Mouse (Mus musculus): Measurements from ENCODE around the gene P2rx4. TPM values are rescaled to one million over a fixed set of nuclear protein-coding genes. Genes with fewer than 3 reads are reported as not detected.

P2rx4 gene
- polyA plus RNA-seq, 1 experiment from 2014 or later: 12.4 TPM

DNA sequence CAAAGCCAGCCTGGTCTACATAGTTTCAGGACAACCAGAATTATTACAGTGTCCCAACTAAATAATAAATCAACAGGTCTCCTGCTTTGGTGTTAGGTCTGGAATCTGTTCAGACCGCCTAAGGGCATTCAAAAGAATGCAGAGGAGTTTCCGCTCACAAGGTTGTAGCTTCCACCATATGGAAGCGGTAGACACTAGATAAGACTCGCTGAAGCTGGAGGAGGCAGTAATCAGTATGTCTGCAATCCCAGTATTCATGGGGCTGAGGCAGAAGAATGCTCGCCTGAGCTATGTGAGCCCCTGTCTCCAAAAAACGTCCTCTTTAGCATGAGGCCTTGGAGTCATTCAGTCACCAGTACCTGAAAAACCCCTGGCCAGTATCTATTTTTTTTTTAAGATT is 1.5 kb downstream of the P2rx4 start:
- Histone ChIP-seq H3K27me3 (ENCODE audit: control insufficient read depth, insufficient read depth, low read length) (no peaks in the 10 kb centered on the region), H3K9me3 (ENCODE audit: control insufficient read depth, low read length) (no peaks in the 10 kb centered on the region), H3K27ac (ENCODE audit: low read depth, low read length) (no peak overlapping the region), H3K4me1 (replicated peaks; ENCODE audit: control insufficient read depth, insufficient read depth, low read length) (no peaks in the 10 kb centered on the region; the same call in 1 of the 2 replicates), H3K4me2 (replicated peaks; ENCODE audit: low read depth, low read length) (no peak overlapping the region), H3K4me3 (ENCODE audit: low read depth, low read length) (no peak overlapping the region), H3K36me3 (ENCODE audit: control insufficient read depth, insufficient read depth, low read length) (no peaks in the 10 kb centered on the region), H3K9ac (ENCODE audit: low read depth, low read length) (no peak overlapping the region)
- ATAC-seq (ENCODE audit: low FRiP score) (no peak), DNase-seq (ENCODE audit: low spot score) (no peak)
- WGBS: 92% methylated on average over 6 of the region's 6 CpGs

DNA sequence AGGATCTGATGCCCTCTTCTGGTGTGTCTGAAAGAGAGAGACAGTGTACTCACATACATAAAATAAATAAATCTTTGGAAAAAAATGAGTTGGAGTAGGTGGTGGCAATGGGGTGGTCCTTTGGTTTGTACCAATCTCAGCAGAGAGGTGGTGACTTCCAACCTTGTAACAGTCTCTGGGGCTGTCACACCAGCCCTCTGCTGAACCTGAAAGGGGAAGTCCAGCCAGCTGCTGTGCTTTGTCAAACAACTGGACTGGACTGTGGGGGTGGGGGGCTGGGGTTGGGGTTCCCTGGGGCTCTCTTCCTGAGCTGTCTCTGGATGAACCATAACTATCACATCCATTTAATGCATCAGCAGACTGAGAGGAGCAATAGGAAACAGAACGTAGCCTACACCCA is 8.4 kb downstream of the P2rx4 start:
- H3K36me3 ChIP-seq (ENCODE audit: control insufficient read depth, insufficient read depth, low read length): no peaks in the 10 kb centered on the region
- no peak for DNase-seq (ENCODE audit: low spot score)
- H3K9ac ChIP-seq (ENCODE audit: low read depth, low read length): no peak overlapping the region
- H3K4me1 ChIP-seq (replicated peaks; ENCODE audit: control insufficient read depth, insufficient read depth, low read length): no peaks in the 10 kb centered on the region
- no peak overlapping the region for H3K27ac ChIP-seq (ENCODE audit: low read depth, low read length)
- H3K4me2 ChIP-seq (replicated peaks; ENCODE audit: low read depth, low read length): no peak overlapping the region
- 94% methylated on average over 1 of the region's 1 CpGs for WGBS
- H3K9me3 ChIP-seq (ENCODE audit: control insufficient read depth, low read length): no peaks in the 10 kb centered on the region
- H3K27me3 ChIP-seq (ENCODE audit: control insufficient read depth, insufficient read depth, low read length): no peaks in the 10 kb centered on the region
- ATAC-seq (ENCODE audit: low FRiP score): no peak
- H3K4me3 ChIP-seq (ENCODE audit: low read depth, low read length): no peak overlapping the region

DNA sequence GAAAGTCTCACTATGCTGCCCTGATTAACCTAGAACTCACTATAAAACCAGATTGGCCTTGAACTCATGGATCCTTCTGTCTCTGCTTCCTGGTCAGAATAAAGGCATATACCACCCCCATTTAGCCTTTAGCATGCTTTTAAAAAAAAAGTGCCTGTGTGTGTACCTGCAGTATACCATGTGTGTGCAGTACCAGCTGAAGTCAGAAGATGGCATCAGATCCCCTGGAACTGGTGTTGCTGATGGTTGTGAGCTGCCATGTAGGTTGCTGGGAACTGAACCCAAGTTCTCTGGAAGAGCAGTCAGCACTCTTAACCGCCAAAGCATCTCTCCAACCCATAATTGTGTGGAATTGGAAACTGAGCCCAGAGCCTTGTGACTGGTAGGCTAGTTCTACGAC is 9.4 kb downstream of the P2rx4 start:
- DNase-seq (ENCODE audit: low spot score) (no peak), ATAC-seq (ENCODE audit: low FRiP score) (no peak)
- Histone ChIP-seq H3K4me3 (ENCODE audit: low read depth, low read length) (no peak overlapping the region), H3K9ac (ENCODE audit: low read depth, low read length) (no peak overlapping the region), H3K4me2 (replicated peaks; ENCODE audit: low read depth, low read length) (no peak overlapping the region), H3K4me1 (replicated peaks; ENCODE audit: control insufficient read depth, insufficient read depth, low read length) (no peaks in the 10 kb centered on the region), H3K27ac (ENCODE audit: low read depth, low read length) (no peak overlapping the region), H3K36me3 (ENCODE audit: control insufficient read depth, insufficient read depth, low read length) (no peaks in the 10 kb centered on the region), H3K9me3 (ENCODE audit: control insufficient read depth, low read length) (no peaks in the 10 kb centered on the region), H3K27me3 (ENCODE audit: control insufficient read depth, insufficient read depth, low read length) (no peaks in the 10 kb centered on the region)
- 98% methylated on average over 2 of the region's 2 CpGs for WGBS

DNA sequence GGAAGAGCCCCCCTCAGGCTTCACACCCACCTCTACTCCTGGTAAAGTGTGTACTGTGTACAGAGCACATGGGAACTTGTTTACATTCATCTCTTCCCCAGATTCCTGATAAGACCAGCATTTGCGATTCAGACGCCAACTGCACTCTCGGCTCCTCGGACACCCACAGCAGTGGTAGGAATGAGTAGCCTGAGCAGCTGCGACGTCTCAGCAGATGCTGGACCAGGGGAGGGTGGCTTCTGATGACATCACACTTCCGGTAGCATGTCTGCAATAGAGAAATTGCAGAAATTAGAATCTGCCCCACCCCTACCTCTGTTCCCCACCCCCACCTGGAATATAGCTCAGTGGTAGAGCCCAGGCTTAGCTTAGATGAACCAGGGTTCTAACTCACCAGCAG is 11.1 kb downstream of the P2rx4 start:
- WGBS: 83% methylated on average over 7 of the region's 7 CpGs
- H3K36me3 ChIP-seq (ENCODE audit: control insufficient read depth, insufficient read depth, low read length): no peaks in the 10 kb centered on the region
- ATAC-seq (ENCODE audit: low FRiP score): no peak
- no peaks in the 10 kb centered on the region for H3K27me3 ChIP-seq (ENCODE audit: control insufficient read depth, insufficient read depth, low read length)
- no peaks in the 10 kb centered on the region for H3K4me1 ChIP-seq (replicated peaks; ENCODE audit: control insufficient read depth, insufficient read depth, low read length)
- H3K4me3 ChIP-seq (ENCODE audit: low read depth, low read length): no peak overlapping the region
- H3K27ac ChIP-seq (ENCODE audit: low read depth, low read length): no peak overlapping the region
- H3K9ac ChIP-seq (ENCODE audit: low read depth, low read length): no peak overlapping the region
- H3K9me3 ChIP-seq (ENCODE audit: control insufficient read depth, low read length): no peaks in the 10 kb centered on the region
- H3K4me2 ChIP-seq (replicated peaks; ENCODE audit: low read depth, low read length): no peak overlapping the region
- DNase-seq (ENCODE audit: low spot score): no peak

DNA sequence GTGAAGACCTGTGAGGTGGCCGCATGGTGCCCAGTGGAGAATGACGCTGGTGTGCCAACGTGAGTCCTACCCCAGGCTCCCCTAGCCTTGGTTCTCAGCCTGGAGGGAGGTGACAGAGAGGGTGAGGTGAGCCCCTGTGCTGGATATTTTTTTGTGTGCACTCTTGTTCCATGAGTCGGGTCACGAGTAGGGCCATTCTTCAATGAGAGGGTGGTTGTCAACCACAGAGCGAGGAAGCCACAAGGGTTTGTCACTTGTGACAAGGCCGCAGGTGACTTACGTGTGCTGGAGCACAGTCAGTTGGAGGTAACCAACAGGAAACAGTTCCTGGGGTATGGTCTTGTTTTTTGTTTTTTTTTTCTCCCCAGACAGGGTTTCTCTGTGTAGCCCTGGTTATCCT is 11.8 kb downstream of the P2rx4 start:
- WGBS: 93% methylated on average over 8 of the region's 8 CpGs
- no peaks in the 10 kb centered on the region for H3K9me3 ChIP-seq (ENCODE audit: control insufficient read depth, low read length)
- no peaks in the 10 kb centered on the region for H3K4me1 ChIP-seq (replicated peaks; ENCODE audit: control insufficient read depth, insufficient read depth, low read length)
- no peak overlapping the region for H3K4me2 ChIP-seq (replicated peaks; ENCODE audit: low read depth, low read length)
- no peak for ATAC-seq (ENCODE audit: low FRiP score)
- no peak for DNase-seq (ENCODE audit: low spot score)
- H3K9ac ChIP-seq (ENCODE audit: low read depth, low read length): no peak overlapping the region
- H3K4me3 ChIP-seq (ENCODE audit: low read depth, low read length): no peak overlapping the region
- no peak overlapping the region for H3K27ac ChIP-seq (ENCODE audit: low read depth, low read length)
- no peaks in the 10 kb centered on the region for H3K36me3 ChIP-seq (ENCODE audit: control insufficient read depth, insufficient read depth, low read length)
- H3K27me3 ChIP-seq (ENCODE audit: control insufficient read depth, insufficient read depth, low read length): no peaks in the 10 kb centered on the region

DNA sequence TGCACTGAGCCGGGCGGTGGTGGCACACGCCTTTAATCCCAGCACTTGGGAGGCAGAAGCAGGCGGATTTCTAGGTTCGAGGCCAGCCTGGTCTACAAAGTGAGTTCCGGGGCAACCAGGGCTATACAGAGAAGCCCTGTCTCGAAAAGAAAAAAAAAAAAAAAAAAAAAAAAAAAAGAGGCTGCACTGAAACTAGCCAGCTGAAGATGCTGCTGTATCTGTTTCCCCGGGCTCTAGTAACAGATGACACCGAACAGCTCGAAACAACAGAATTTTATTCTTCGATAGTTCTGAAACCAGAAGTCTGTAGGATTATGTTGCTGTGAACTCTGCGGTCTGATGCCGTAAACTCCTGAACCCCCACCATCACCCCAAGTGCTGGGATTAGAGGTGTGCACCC is 18.1 kb downstream of the P2rx4 start:
- H3K4me2 ChIP-seq (replicated peaks; ENCODE audit: low read depth, low read length): no peak overlapping the region
- 93% methylated on average over 13 of the region's 13 CpGs for whole genome bisulfite sequencing
- H3K9me3 ChIP-seq (ENCODE audit: control insufficient read depth, low read length): no peaks in the 10 kb centered on the region
- H3K27me3 ChIP-seq (ENCODE audit: control insufficient read depth, insufficient read depth, low read length): no peaks in the 10 kb centered on the region
- H3K36me3 ChIP-seq (ENCODE audit: control insufficient read depth, insufficient read depth, low read length): no peaks in the 10 kb centered on the region
- ATAC-seq (ENCODE audit: low FRiP score) (no peak), DNase-seq (ENCODE audit: low spot score) (no peak)
- H3K27ac ChIP-seq (ENCODE audit: low read depth, low read length): no peak overlapping the region
- no peak overlapping the region for H3K4me3 ChIP-seq (ENCODE audit: low read depth, low read length)
- no peak overlapping the region for H3K9ac ChIP-seq (ENCODE audit: low read depth, low read length)
- no peaks in the 10 kb centered on the region for H3K4me1 ChIP-seq (replicated peaks; ENCODE audit: control insufficient read depth, insufficient read depth, low read length)

DNA sequence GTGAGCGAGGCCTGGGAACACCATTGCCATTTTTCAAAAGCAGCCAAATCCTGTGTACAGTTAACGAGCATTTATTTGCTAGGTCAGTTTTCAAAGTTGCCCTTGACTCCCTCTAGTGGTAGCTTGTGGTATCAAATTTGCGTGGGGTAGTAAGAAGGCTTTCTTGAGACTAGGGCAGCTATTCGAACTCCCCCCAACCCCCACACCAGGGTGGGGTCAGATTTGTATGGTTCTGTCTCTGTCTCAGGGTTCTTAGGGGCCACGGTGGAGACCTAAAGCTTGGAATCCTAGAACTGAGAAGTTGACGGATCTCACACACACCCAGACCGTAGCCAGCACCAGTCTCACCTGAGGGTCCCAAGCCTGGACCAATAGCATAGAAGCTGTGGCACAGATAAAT is 18.7 kb downstream of the P2rx4 start:
- no peaks in the 10 kb centered on the region for H3K4me1 ChIP-seq (replicated peaks; ENCODE audit: control insufficient read depth, insufficient read depth, low read length)
- WGBS: 22% methylated on average over 7 of the region's 7 CpGs
- no peak overlapping the region for H3K27ac ChIP-seq (ENCODE audit: low read depth, low read length)
- ATAC-seq (ENCODE audit: low FRiP score) (0 out of 2 replicates have a peak, but pooled peaks have one; percentile 30), DNase-seq (ENCODE audit: low spot score) (peak; percentile 89)
- H3K4me3 ChIP-seq (ENCODE audit: low read depth, low read length): no peak overlapping the region
- no peak overlapping the region for H3K4me2 ChIP-seq (replicated peaks; ENCODE audit: low read depth, low read length)
- H3K36me3 ChIP-seq (ENCODE audit: control insufficient read depth, insufficient read depth, low read length): no peaks in the 10 kb centered on the region
- no peaks in the 10 kb centered on the region for H3K27me3 ChIP-seq (ENCODE audit: control insufficient read depth, insufficient read depth, low read length)
- no peaks in the 10 kb centered on the region for H3K9me3 ChIP-seq (ENCODE audit: control insufficient read depth, low read length)
- H3K9ac ChIP-seq (ENCODE audit: low read depth, low read length): no peak overlapping the region

DNA sequence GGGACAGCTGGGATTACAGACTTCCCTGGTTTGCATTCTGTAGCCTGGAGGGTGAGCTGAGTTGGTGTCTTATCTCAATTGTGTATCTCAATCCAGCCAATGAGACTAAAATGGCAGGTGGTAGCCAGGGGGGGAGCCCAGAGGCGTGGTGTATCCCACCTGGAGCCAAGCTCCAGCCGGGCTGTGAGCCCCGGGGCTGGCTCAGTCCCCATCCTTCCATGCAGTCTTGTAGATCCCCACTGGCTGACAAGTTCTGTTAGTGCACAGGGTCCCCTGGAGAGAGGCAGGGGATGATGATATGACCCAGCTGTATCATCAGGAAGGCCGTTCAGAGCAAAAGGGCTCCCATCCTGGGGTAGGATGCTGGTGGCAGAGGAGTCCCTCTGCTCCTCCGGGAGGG is 19.3 kb downstream of the P2rx4 start:
- no peaks in the 10 kb centered on the region for H3K27me3 ChIP-seq (ENCODE audit: control insufficient read depth, insufficient read depth, low read length)
- WGBS: 80% methylated on average over 5 of the region's 5 CpGs
- ATAC-seq (ENCODE audit: low FRiP score) (no peak), DNase-seq (ENCODE audit: low spot score) (no peak)
- no peak overlapping the region for H3K4me3 ChIP-seq (ENCODE audit: low read depth, low read length)
- H3K9ac ChIP-seq (ENCODE audit: low read depth, low read length): no peak overlapping the region
- H3K4me2 ChIP-seq (replicated peaks; ENCODE audit: low read depth, low read length): no peak overlapping the region
- no peaks in the 10 kb centered on the region for H3K4me1 ChIP-seq (replicated peaks; ENCODE audit: control insufficient read depth, insufficient read depth, low read length)
- no peaks in the 10 kb centered on the region for H3K36me3 ChIP-seq (ENCODE audit: control insufficient read depth, insufficient read depth, low read length)
- no peak overlapping the region for H3K27ac ChIP-seq (ENCODE audit: low read depth, low read length)
- no peaks in the 10 kb centered on the region for H3K9me3 ChIP-seq (ENCODE audit: control insufficient read depth, low read length)

DNA sequence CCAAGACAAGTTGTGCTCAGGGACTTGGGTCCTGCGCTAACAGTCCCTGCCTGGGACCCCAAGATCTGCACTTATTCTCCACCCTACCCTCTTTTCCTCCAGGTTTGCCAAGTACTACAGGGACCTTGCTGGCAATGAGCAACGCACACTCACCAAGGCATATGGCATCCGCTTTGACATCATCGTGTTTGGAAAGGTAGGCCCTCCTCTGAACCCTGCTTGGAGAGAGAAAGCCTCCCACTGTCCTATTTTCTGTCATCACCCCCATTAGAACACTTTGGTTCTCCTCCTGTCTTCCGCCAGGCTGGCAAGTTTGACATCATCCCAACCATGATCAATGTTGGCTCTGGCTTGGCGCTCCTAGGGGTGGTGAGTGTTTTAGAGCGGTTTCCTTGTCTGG is 19.8 kb downstream of the P2rx4 start:
- H3K4me3 ChIP-seq (ENCODE audit: low read depth, low read length): no peak overlapping the region
- ATAC-seq (ENCODE audit: low FRiP score) (no peak), DNase-seq (ENCODE audit: low spot score) (no peak)
- no peak overlapping the region for H3K27ac ChIP-seq (ENCODE audit: low read depth, low read length)
- no peaks in the 10 kb centered on the region for H3K4me1 ChIP-seq (replicated peaks; ENCODE audit: control insufficient read depth, insufficient read depth, low read length)
- 93% methylated on average over 7 of the region's 7 CpGs for WGBS
- H3K36me3 ChIP-seq (ENCODE audit: control insufficient read depth, insufficient read depth, low read length): no peaks in the 10 kb centered on the region
- H3K4me2 ChIP-seq (replicated peaks; ENCODE audit: low read depth, low read length): no peak overlapping the region
- H3K9ac ChIP-seq (ENCODE audit: low read depth, low read length): no peak overlapping the region
- H3K9me3 ChIP-seq (ENCODE audit: control insufficient read depth, low read length): no peaks in the 10 kb centered on the region
- H3K27me3 ChIP-seq (ENCODE audit: control insufficient read depth, insufficient read depth, low read length): no peaks in the 10 kb centered on the region
